Mouse (Mus musculus): ENCODE measurements around the gene Ttc30a1. TPM values are rescaled to one million over a fixed set of nuclear protein-coding genes. Genes with fewer than 3 reads are reported as not detected.
A peak's percentile ranks its signal among the peaks of the same experiment; 100 is the strongest.
"Not testable (repeated sequence)": the region's sequence is repeated elsewhere in the genome, so short reads cannot be mapped to it uniquely, and the experiment has no call there.

Gene Ttc30a1
- total RNA-seq, 2 experiments from 2014 or later, result 2.4 to 2.5 TPM

DNA sequence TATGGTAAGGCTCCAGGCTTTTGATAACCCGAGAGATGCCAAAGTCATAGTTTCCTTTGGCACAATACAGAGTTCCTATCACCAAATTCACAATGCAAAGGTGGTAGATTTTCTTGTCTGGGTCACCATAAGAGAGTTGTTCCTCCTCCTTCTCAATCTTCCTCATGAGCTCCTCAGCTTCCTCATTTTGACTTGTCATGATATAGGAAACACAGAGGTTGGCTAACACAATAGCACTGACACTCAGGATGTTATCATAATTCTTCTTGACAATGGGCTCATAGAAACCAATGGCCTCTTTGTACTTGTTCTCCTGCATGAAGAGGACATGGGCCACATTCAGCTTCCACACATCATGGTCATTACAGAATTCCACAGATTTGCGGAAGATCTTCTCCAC, 45.1 kb downstream of the Ttc30a1 start:
- not testable (repeated sequence) for DNase-seq (ENCODE audit: low spot score in 2 of 2)

GRCm38 (mm10) chr2:75933541-75933940, 48.2 kb downstream of the Ttc30a1 start:
- DNase-seq (ENCODE audit: low spot score in 2 of 2), result no peak

DNA sequence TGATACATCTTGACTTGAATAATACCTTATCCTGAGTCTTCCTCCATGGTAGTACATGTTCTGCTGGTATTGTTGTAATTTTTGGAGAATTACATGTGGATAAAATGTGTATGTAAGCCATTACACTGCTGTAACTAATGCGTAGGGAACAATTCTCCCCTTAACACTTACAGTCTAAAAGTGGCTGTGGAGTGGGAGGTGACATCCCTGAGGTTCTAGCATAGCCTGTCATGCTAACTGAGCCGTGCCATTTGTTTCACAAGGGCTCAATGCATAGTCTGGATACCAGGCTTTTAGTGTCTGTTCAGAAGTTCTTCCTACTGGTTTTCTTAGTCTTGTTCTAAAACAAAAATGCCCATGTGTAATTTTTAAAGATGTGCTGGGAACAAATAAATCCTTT, 50.8 kb downstream of the Ttc30a1 start:
- DNase-seq (ENCODE audit: low spot score in 2 of 2), result peak; percentile 14 to 46

- no peak for DNase-seq (ENCODE audit: low spot score in 2 of 2)
Measured at GRCm38 (mm10) chr2:75929786-75930444, 51.9 kb downstream of the Ttc30a1 start.

GRCm38 (mm10) chr2:75929141-75929540, 52.6 kb downstream of the Ttc30a1 start:
- no peak for DNase-seq (ENCODE audit: low spot score in 2 of 2)

Other genes starting within 250 kb of the Ttc30a1 start
- 10 to 100 TPM; 35.7 to 39.7 TPM for gene Agps, start 149.8 kb downstream of the Ttc30a1 start, total RNA-seq (2021)
- gene Ttc30b, start 43.4 kb downstream of the Ttc30a1 start, total RNA-seq (2021), result 10 to 100 TPM; 11.1 to 12.4 TPM
- under 1 TPM; 0.37 to 0.49 TPM for gene Ttc30a2, start 3.8 kb downstream of the Ttc30a1 start, total RNA-seq (2021)